Mouse (Mus musculus): ENCODE data around the gene Stoml1. TPM values are rescaled to one million over a fixed set of nuclear protein-coding genes. Genes with fewer than 3 reads are reported as not detected.
A peak's percentile ranks its signal among the peaks of the same experiment; 100 is the strongest.

Stoml1 gene
- polyA plus RNA-seq, 1 experiment from 2014 or later = 63.0 TPM

- Histone ChIP-seq H3K9ac (no peak overlapping the region), H3K9me3 (replicated peaks) (no peaks in the 10 kb centered on the region), H3K4me1 (peaks cover 8% of the 10 kb centered on the region; the same call in 1 of the 2 replicates), H3K4me2 (replicated peaks) (no peak overlapping the region), H3K27me3 (no peaks in the 10 kb centered on the region), H3K4me3 (no peak overlapping the region), H3K36me3 (no peaks in the 10 kb centered on the region), H3K27ac (no peak overlapping the region)
- ATAC-seq (ENCODE audit: low FRiP score) = no peak
- 93% methylated on average over 4 of the region's 4 CpGs for WGBS
Measured at GRCm38 (mm10) chr9:58278313-58278712, 25.3 kb downstream of the Stoml1 start.

GRCm38 (mm10) chr9:58278821-58279723, 26.1 kb downstream of the Stoml1 start:
- ATAC-seq (ENCODE audit: low FRiP score) = no peak
- Histone ChIP-seq H3K36me3 (no peaks in the 10 kb centered on the region), H3K9ac (no peak overlapping the region), H3K4me2 (replicated peaks) (no peak overlapping the region), H3K27ac (no peak overlapping the region), H3K27me3 (no peaks in the 10 kb centered on the region), H3K4me1 (peaks cover 8% of the 10 kb centered on the region; the same call in 1 of the 2 replicates), H3K4me3 (no peak overlapping the region), H3K9me3 (replicated peaks) (no peaks in the 10 kb centered on the region)
- WGBS = 46% methylated on average over 4 of the region's 4 CpGs

DNA sequence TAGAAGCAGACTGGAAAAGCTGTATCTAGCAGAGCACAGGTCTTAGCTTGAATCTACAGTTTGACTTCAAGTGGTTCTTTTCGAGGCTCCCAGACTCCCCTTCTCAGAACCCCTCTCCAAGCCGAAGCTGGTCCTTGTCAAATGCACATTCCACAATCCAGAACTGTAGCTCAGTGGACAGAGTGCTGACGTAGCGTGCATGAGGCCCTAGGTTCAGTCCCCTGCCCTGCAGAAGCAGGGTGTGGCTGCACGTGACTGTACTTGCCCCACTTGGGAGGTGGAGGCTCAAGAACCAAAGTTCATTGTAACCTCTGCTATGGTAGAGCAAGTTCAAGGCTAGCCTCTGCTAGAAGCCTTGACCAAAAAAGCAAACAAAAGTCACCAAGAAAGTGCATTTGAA, 26.8 kb downstream of the Stoml1 start:
- H3K4me2 ChIP-seq (replicated peaks) = no peak overlapping the region
- H3K9me3 ChIP-seq (replicated peaks) = no peaks in the 10 kb centered on the region
- peaks cover 8% of the 10 kb centered on the region; the same call in 1 of the 2 replicates for H3K4me1 ChIP-seq
- ATAC-seq (ENCODE audit: low FRiP score) = no peak
- H3K27ac ChIP-seq = no peak overlapping the region
- 70% methylated on average over 5 of the region's 5 CpGs for WGBS
- H3K27me3 ChIP-seq = no peaks in the 10 kb centered on the region
- H3K4me3 ChIP-seq = no peak overlapping the region
- H3K9ac ChIP-seq = no peak overlapping the region
- no peaks in the 10 kb centered on the region for H3K36me3 ChIP-seq

DNA sequence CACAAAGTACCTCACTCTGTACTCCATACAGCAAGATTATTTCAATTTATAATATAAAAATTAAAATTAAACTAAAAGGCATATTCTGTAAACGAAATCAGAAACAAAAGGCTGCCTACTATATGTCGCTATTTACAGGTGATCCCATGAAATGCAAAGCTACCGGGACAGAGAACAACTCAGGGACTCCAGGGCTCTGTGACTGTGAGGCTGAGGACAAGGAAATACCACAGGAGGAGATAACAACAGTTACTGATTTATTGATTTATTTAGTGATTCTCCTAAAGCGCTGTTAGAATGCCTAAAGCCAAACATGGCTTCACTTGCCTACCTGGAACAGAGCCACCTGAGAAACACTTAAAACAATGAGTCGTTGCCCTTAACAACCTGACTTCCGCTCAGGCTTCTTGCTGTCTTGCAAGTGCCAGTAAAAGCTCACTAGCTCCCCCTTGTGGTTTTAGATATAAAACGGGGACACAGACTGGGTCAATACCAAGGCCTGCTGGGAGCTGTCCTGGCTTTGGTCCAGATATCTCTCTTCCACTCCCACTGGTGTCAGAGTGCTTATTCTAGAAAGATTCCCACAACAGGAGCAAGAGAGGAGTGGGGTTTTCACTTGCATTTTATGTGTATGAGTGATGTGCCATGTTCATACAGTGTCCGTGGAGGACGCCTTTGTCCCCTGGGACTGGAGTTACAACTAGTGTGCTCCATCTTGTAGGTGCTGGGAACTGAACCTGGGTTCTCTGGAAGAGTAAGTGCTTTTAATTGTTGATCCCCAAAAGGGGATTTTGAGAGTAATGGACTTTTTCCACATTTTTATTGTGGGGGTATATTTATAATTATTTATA, 27.5 kb downstream of the Stoml1 start:
- no peaks in the 10 kb centered on the region for H3K36me3 ChIP-seq
- 34% methylated on average over 9 of the region's 9 CpGs for WGBS
- H3K27ac ChIP-seq = no peak overlapping the region
- ATAC-seq (ENCODE audit: low FRiP score) = peak; percentile 71
- no peak overlapping the region for H3K9ac ChIP-seq
- H3K4me3 ChIP-seq = no peak overlapping the region
- no peak overlapping the region for H3K4me2 ChIP-seq (replicated peaks)
- H3K9me3 ChIP-seq (replicated peaks) = no peaks in the 10 kb centered on the region
- H3K4me1 ChIP-seq = peaks cover 2% of the 10 kb centered on the region; the same call in 1 of the 2 replicates
- no peaks in the 10 kb centered on the region for H3K27me3 ChIP-seq

DNA sequence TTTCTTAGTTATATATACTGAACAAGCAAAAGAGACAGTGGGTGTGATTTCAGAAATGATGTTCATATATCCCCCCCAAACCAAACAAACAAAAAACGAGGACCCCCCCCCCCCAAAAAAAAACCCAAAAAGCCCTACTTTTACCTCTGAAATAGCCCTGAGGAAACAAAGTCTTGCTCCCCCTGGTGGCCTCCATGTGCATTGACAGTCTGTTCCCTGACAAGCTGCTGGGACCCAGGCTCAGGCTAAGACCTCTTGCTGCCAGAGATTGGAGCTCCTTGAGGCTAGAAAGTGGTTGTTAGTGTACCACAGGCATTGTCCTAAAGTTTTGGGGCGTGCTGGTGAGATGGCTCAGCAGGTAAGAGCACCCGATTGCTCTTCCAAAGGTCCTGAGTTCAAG, 28.6 kb downstream of the Stoml1 start:
- no peak overlapping the region for H3K9ac ChIP-seq
- H3K4me1 ChIP-seq = no peaks in the 10 kb centered on the region
- no peaks in the 10 kb centered on the region for H3K27me3 ChIP-seq
- H3K4me3 ChIP-seq = no peak overlapping the region
- no peaks in the 10 kb centered on the region for H3K36me3 ChIP-seq
- no peak overlapping the region for H3K4me2 ChIP-seq (replicated peaks)
- 60% methylated on average over 3 of the region's 3 CpGs for WGBS
- no peak for ATAC-seq (ENCODE audit: low FRiP score)
- no peaks in the 10 kb centered on the region for H3K9me3 ChIP-seq (replicated peaks)
- no peak overlapping the region for H3K27ac ChIP-seq

- WGBS = 73% methylated on average over 7 of the region's 7 CpGs
- H3K9ac ChIP-seq = no peak overlapping the region
Measured at GRCm38 (mm10) chr9:58283431-58283830, 30.5 kb downstream of the Stoml1 start.

DNA sequence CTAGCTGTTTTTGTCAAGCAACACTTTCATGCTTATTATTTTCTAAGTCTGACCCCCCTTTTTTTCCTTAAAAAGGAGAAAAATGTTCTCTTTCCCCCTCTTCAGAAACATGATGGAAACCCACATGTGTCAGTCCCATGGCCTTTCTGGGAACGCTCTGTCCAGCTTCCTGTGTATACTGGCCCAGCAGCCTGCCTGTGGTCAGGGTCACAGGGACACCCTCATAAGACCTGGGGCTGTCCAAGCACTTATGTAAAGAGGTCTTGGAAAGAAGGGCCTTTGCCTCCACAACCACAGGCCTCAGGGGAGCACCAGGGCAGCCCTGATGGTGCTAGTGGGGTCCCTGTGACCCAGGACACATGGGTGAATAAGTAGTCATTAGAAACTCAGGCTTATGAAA, 36.1 kb downstream of the Stoml1 start:
- no peaks in the 10 kb centered on the region for H3K4me1 ChIP-seq
- ATAC-seq (ENCODE audit: low FRiP score) = no peak

More at GRCm38 (mm10) chr9:58283431-58283830, 30.5 kb downstream of the Stoml1 start:
- no peak for ATAC-seq (ENCODE audit: low FRiP score)
- Histone ChIP-seq H3K9me3 (replicated peaks) (no peaks in the 10 kb centered on the region), H3K4me2 (replicated peaks) (no peak overlapping the region), H3K27me3 (no peaks in the 10 kb centered on the region), H3K4me1 (no peaks in the 10 kb centered on the region), H3K27ac (no peak overlapping the region), H3K4me3 (no peak overlapping the region), H3K36me3 (no peaks in the 10 kb centered on the region)

GRCm38 (mm10) chr9:58289901-58290300, 36.9 kb downstream of the Stoml1 start:
- ATAC-seq (ENCODE audit: low FRiP score) = no peak

More for the DNA sequence above, 36.1 kb downstream of the Stoml1 start:
- Histone ChIP-seq H3K27ac (no peak overlapping the region), H3K36me3 (no peaks in the 10 kb centered on the region), H3K9me3 (replicated peaks) (no peaks in the 10 kb centered on the region), H3K4me3 (no peak overlapping the region), H3K9ac (no peak overlapping the region), H3K4me2 (replicated peaks) (no peak overlapping the region), H3K27me3 (no peaks in the 10 kb centered on the region)
- 68% methylated on average over 1 of the region's 1 CpGs for WGBS

DNA sequence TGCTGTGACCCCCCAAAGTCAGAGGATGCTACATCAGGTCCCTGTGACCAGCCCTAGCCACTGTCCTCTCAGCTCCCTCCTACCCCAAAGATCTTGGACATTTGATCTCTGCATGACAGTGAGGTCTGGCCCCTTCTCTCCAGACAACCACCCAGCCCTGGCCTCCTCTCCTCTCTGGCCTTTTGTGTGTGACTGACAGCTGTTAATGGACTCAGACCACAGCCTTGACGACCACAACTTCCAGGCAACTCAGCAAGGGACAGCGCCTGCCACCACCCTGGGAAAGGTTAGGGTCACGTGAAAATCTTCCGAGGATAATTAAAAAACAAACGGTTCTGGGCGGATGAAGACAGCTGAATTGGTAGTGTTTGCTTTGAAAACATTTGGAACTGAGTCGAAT, 41.6 kb downstream of the Stoml1 start:
- ATAC-seq (ENCODE audit: low FRiP score) = no peak
- Histone ChIP-seq H3K4me1 (peaks cover 12% of the 10 kb centered on the region), H3K4me2 (replicated peaks) (no peak overlapping the region), H3K9me3 (replicated peaks) (no peaks in the 10 kb centered on the region), H3K27me3 (no peaks in the 10 kb centered on the region), H3K27ac (no peak overlapping the region), H3K36me3 (no peaks in the 10 kb centered on the region), H3K4me3 (no peak overlapping the region), H3K9ac (no peak overlapping the region)
- 45% methylated on average over 7 of the region's 7 CpGs for WGBS

More at GRCm38 (mm10) chr9:58289901-58290300, 36.9 kb downstream of the Stoml1 start:
- Histone ChIP-seq H3K9me3 (replicated peaks) (no peaks in the 10 kb centered on the region), H3K4me1 (no peaks in the 10 kb centered on the region), H3K27me3 (no peaks in the 10 kb centered on the region), H3K27ac (no peak overlapping the region), H3K4me2 (replicated peaks) (no peak overlapping the region), H3K4me3 (no peak overlapping the region), H3K36me3 (no peaks in the 10 kb centered on the region), H3K9ac (no peak overlapping the region)
- WGBS = 88% methylated on average over 2 of the region's 2 CpGs

DNA sequence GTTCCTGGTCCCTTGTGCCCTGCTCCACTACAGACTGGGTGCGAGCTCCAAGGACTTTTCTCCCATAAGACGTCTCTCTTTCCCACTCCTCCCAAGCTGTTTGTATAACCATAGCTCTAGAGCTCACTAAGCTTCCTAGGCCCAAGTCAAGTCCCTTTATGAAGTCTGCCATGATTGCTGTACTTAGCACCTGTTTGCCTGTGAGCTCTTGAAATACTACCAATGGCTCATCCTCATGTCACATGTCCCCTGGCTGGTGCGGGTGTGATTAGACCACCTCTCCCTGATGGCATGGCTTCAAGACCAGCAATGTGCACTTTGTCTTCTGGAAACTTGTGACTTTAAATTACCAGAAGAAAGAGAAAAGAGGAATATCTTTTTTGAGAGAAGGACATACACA, 42.4 kb downstream of the Stoml1 start:
- H3K9ac ChIP-seq = no peak overlapping the region
- H3K27me3 ChIP-seq = no peaks in the 10 kb centered on the region
- no peak overlapping the region for H3K4me2 ChIP-seq (replicated peaks)
- H3K9me3 ChIP-seq (replicated peaks) = no peaks in the 10 kb centered on the region
- H3K4me3 ChIP-seq = no peak overlapping the region
- WGBS = 88% methylated on average over 3 of the region's 3 CpGs
- no peak for ATAC-seq (ENCODE audit: low FRiP score)
- peaks cover 12% of the 10 kb centered on the region for H3K4me1 ChIP-seq
- no peaks in the 10 kb centered on the region for H3K36me3 ChIP-seq
- H3K27ac ChIP-seq = no peak overlapping the region

DNA sequence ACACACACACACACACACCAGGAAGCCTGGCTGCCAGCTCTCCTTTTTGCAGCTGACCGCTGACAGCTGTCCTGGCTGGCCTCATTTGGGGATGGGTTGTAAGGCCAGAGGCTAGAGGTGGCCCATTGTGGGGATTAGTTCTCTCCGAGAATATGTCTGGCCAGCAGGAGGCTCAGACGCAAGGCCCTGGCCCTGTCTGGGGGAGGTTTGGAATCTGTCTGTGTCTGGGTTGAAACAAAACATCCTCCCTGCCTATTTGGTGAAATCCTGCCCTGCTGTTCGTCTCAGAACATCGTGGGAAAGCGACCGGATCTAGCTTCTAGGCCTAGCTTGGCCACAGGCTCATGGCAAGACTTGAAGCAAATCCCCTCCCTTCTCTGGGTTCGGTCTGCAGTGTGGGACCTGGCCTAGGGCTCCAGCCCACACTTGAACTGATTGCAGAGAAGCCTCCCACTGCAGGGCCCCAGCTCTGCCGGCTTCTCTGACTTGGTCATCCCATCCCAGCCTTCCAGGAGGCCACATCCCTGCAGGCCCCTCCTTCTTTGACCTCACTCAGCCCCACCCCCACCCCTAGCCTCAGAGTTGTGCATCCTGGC, 42.9 kb downstream of the Stoml1 start:
- Histone ChIP-seq H3K36me3 (no peaks in the 10 kb centered on the region), H3K27ac (peak overlapping the region; percentile 40; the same call in 1 of the 2 replicates), H3K27me3 (no peaks in the 10 kb centered on the region), H3K4me1 (peaks cover 12% of the 10 kb centered on the region), H3K9ac (no peak overlapping the region), H3K4me3 (no peak overlapping the region), H3K4me2 (replicated peaks) (no peak overlapping the region), H3K9me3 (replicated peaks) (no peaks in the 10 kb centered on the region)
- 22% methylated on average over 9 of the region's 9 CpGs for WGBS
- no peak for ATAC-seq (ENCODE audit: low FRiP score)

- Histone ChIP-seq H3K4me2 (replicated peaks) (no peak overlapping the region), H3K9ac (no peak overlapping the region), H3K27ac (no peak overlapping the region), H3K36me3 (no peaks in the 10 kb centered on the region), H3K4me1 (peaks cover 12% of the 10 kb centered on the region), H3K27me3 (no peaks in the 10 kb centered on the region), H3K9me3 (replicated peaks) (no peaks in the 10 kb centered on the region), H3K4me3 (no peak overlapping the region)
- ATAC-seq (ENCODE audit: low FRiP score) = no peak
- WGBS = 94% methylated on average over 6 of the region's 6 CpGs
Measured at GRCm38 (mm10) chr9:58297065-58297464, 44.1 kb downstream of the Stoml1 start.
